In the genomic region with DNA sequence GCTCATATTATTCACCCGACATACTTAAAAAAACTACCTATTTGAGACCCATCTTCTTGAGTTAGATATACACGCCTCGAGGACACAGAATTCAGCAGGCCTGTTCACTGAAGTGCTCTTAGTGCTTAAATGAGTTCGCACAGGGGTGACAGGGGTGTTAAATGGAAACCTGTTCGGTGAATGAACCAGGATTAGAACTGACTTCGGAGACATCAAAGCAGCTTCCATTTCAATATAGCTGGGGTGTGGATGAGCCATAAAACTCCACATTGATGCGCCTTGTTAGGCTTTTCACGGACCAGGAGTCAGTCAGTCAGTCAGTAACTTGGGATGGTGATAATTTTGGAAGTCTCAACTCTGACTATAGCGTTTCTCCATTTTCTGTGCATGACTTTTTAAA, we compare ENCODE assay signal across 11 mouse cellular contexts.
"Had no signal": no experiment of that assay in that cellular context is flagged by ENCODE, and none has a peak within 500 bp of the region (broad histone marks: within the 10 kb centered on the region; RNA-seq: fewer than 3 reads in every experiment).

No protein-coding gene starts in this region.

- H3K36me3 ChIP-seq: limb, embryonic 13.5 days; midbrain, embryonic 12.5 days had no signal

- H3K9ac ChIP-seq: limb, embryonic 13.5 days; midbrain, embryonic 12.5 days had no signal

- H3K4me1 ChIP-seq: limb, embryonic 13.5 days; midbrain, embryonic 12.5 days had no signal

- H3K27ac ChIP-seq: kidney, postnatal 0 days; layer of hippocampus, adult 2 months; limb, embryonic 13.5 days; midbrain, embryonic 12.5 days had no signal

- H3K4me3 ChIP-seq: layer of hippocampus, adult 2 months; limb, embryonic 13.5 days; midbrain, embryonic 12.5 days had no signal

- DNase-seq: kidney, adult 8-10 months; kidney, postnatal 36 days; left cerebral cortex, postnatal 4 days; lung, adult 18-20 months; lung, postnatal 36 days; right cerebral cortex, postnatal 14 days; thymus, postnatal 36 days had no signal

- H3K4me2 ChIP-seq: limb, embryonic 13.5 days; midbrain, embryonic 12.5 days had no signal

- H3K27me3 ChIP-seq: limb, embryonic 13.5 days; midbrain, embryonic 12.5 days had no signal

- H3K9me3 ChIP-seq: limb, embryonic 13.5 days; midbrain, embryonic 12.5 days had no signal
